Mouse (Mus musculus): Measurements from ENCODE around the gene Moxd1. TPM values are rescaled to one million over a fixed set of nuclear protein-coding genes. Genes with fewer than 3 reads are reported as not detected.

Gene Moxd1
- polyA plus RNA-seq, 1 experiment from 2014 or later: 0.67 TPM

DNA sequence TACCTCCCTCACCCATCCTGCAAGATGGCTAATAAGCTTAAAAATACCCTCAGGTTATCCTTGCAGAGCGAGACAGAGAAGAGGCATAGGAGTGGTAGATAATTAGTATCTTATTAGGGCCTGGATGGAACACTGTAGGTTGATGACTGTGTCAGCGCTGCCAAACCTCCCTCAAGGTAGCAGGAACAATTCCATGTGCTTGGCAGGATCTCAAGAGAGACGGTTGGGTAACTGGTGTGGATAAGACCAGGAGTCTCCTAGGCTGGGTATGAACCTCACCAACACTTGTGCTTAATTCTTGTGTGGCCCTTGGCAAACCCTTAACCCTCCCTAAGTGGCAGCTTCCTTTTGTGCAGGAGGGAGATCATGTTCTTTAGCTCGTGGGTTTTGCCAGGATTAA lies 9.0 kb downstream of the Moxd1 start:
- Histone ChIP-seq H3K9ac (replicated peaks) (no peak overlapping the region), H3K27me3 (no peaks in the 10 kb centered on the region), H3K36me3 (no peaks in the 10 kb centered on the region), H3K4me2 (replicated peaks) (no peak overlapping the region), H3K4me1 (replicated peaks) (peaks cover 19% of the 10 kb centered on the region), H3K4me3 (replicated peaks) (no peak overlapping the region), H3K27ac (no peak overlapping the region), H3K9me3 (no peaks in the 10 kb centered on the region)
- no peak for ATAC-seq
- WGBS: 67% methylated on average over 4 of the region's 4 CpGs

- 44% methylated on average over 23 of the region's 23 CpGs for WGBS
- H3K9ac ChIP-seq (replicated peaks): no peak overlapping the region
- no peaks in the 10 kb centered on the region for H3K27me3 ChIP-seq
- no peak overlapping the region for H3K4me3 ChIP-seq (replicated peaks)
- no peaks in the 10 kb centered on the region for H3K36me3 ChIP-seq
- H3K4me1 ChIP-seq (replicated peaks): peaks cover 9% of the 10 kb centered on the region
- no peak overlapping the region for H3K27ac ChIP-seq
- peak overlapping the region; percentile 30 for H3K4me2 ChIP-seq (replicated peaks)
- no peak for ATAC-seq
- no peaks in the 10 kb centered on the region for H3K9me3 ChIP-seq
These were observed 12.3 kb downstream of the Moxd1 start for GRCm38 (mm10) chr10:24235426-24236283.

- Histone ChIP-seq H3K27ac (no peak overlapping the region), H3K4me3 (replicated peaks) (no peak overlapping the region), H3K36me3 (no peaks in the 10 kb centered on the region), H3K27me3 (no peaks in the 10 kb centered on the region), H3K9me3 (no peaks in the 10 kb centered on the region), H3K4me2 (replicated peaks) (no peak overlapping the region), H3K4me1 (replicated peaks) (no peaks in the 10 kb centered on the region), H3K9ac (replicated peaks) (no peak overlapping the region)
- 87% methylated on average over 4 of the region's 4 CpGs for WGBS
- ATAC-seq: no peak
These were observed 23.5 kb downstream of the Moxd1 start for GRCm38 (mm10) chr10:24246815-24247214.

GRCm38 (mm10) chr10:24248116-24248515 lies 24.8 kb downstream of the Moxd1 start:
- H3K9me3 ChIP-seq: no peaks in the 10 kb centered on the region
- H3K27ac ChIP-seq: no peak overlapping the region
- H3K4me1 ChIP-seq (replicated peaks): no peaks in the 10 kb centered on the region
- no peak overlapping the region for H3K4me2 ChIP-seq (replicated peaks)
- H3K9ac ChIP-seq (replicated peaks): no peak overlapping the region
- no peak overlapping the region for H3K4me3 ChIP-seq (replicated peaks)
- H3K27me3 ChIP-seq: no peaks in the 10 kb centered on the region
- no peaks in the 10 kb centered on the region for H3K36me3 ChIP-seq
- no peak for ATAC-seq

DNA sequence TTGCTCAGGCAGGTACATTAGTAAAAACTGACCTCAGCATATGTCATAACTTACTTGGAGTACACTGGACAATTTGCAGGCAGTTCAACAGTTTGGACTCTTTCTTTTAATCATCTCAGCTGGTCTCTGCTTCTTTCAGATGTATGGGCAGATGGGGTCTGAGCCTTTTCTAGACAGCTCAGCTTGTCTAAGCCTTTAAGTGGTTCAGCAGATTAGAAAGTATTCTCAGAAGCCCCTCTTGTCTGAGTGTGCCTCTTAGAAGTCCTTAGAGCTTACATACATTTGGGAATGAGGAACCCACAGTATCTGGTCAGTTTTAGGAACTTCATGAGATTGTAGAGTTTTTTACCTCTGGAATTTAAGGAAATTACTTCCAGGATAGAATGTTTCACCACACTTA lies 28.3 kb downstream of the Moxd1 start:
- no peak for ATAC-seq

GRCm38 (mm10) chr10:24258150-24258549 lies 34.8 kb downstream of the Moxd1 start:
- H3K9me3 ChIP-seq: no peaks in the 10 kb centered on the region
- H3K9ac ChIP-seq (replicated peaks): no peak overlapping the region
- no peak overlapping the region for H3K27ac ChIP-seq
- ATAC-seq: no peak
- H3K27me3 ChIP-seq: no peaks in the 10 kb centered on the region
- no peak overlapping the region for H3K4me3 ChIP-seq (replicated peaks)
- H3K36me3 ChIP-seq: no peaks in the 10 kb centered on the region
- 86% methylated on average over 7 of the region's 7 CpGs for WGBS
- no peak overlapping the region for H3K4me2 ChIP-seq (replicated peaks)
- no peaks in the 10 kb centered on the region for H3K4me1 ChIP-seq (replicated peaks)

More for the DNA sequence above, 28.3 kb downstream of the Moxd1 start:
- Histone ChIP-seq H3K9ac (replicated peaks) (no peak overlapping the region), H3K27me3 (no peaks in the 10 kb centered on the region), H3K36me3 (no peaks in the 10 kb centered on the region), H3K9me3 (no peaks in the 10 kb centered on the region), H3K4me2 (replicated peaks) (no peak overlapping the region), H3K4me1 (replicated peaks) (no peaks in the 10 kb centered on the region), H3K27ac (no peak overlapping the region), H3K4me3 (replicated peaks) (no peak overlapping the region)

DNA sequence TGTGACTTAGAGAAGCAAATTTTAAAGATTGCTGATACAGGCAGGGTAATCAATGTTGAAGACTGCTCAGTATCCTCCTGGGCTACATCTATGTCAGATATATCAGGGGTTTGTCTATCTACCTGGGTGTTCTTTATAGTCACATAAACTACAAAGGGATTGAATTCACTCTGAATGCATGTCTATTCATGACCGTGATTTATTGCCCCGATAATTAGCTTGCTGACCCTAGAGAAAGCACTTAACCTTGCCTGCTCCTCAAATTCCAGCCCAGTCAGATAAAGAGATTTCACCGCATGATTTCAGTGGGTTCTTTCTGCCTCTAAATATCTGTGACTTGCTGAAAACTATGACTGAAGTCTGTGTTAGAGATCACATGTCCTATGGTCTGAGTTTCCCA lies 35.6 kb downstream of the Moxd1 start:
- no peak overlapping the region for H3K4me2 ChIP-seq (replicated peaks)
- WGBS: 72% methylated on average over 3 of the region's 3 CpGs
- no peak for ATAC-seq
- no peaks in the 10 kb centered on the region for H3K9me3 ChIP-seq
- H3K36me3 ChIP-seq: no peaks in the 10 kb centered on the region
- no peaks in the 10 kb centered on the region for H3K4me1 ChIP-seq (replicated peaks)
- no peak overlapping the region for H3K27ac ChIP-seq
- H3K4me3 ChIP-seq (replicated peaks): no peak overlapping the region
- no peak overlapping the region for H3K9ac ChIP-seq (replicated peaks)
- H3K27me3 ChIP-seq: no peaks in the 10 kb centered on the region

GRCm38 (mm10) chr10:24259794-24260590 lies 36.7 kb downstream of the Moxd1 start:
- Histone ChIP-seq H3K9me3 (no peaks in the 10 kb centered on the region), H3K4me3 (replicated peaks) (no peak overlapping the region), H3K27ac (no peak overlapping the region), H3K9ac (replicated peaks) (no peak overlapping the region), H3K36me3 (no peaks in the 10 kb centered on the region), H3K4me1 (replicated peaks) (no peaks in the 10 kb centered on the region), H3K27me3 (no peaks in the 10 kb centered on the region), H3K4me2 (replicated peaks) (no peak overlapping the region)
- no peak for ATAC-seq
- 75% methylated on average over 5 of the region's 5 CpGs for WGBS

DNA sequence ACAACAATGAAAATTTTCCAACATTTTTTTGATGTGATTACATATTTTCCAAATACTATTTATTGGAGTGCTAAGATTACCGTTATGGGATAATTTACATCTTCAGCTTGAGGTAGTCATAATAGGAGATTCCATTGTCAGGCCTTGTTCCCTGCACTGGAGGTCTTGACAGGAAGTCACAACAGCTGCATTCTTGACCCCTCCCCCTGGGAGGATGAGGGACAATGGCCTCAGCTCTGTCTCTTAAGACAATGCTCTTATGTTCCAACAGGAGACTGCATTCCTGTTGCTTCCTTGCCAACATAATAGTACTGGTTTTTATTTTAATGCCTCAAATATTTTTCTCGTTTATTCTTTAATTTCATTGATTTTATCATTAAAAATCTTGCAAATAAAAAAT lies 44.2 kb downstream of the Moxd1 start:
- WGBS: 79% methylated on average over 2 of the region's 2 CpGs
- H3K4me2 ChIP-seq (replicated peaks): no peak overlapping the region
- ATAC-seq: no peak

DNA sequence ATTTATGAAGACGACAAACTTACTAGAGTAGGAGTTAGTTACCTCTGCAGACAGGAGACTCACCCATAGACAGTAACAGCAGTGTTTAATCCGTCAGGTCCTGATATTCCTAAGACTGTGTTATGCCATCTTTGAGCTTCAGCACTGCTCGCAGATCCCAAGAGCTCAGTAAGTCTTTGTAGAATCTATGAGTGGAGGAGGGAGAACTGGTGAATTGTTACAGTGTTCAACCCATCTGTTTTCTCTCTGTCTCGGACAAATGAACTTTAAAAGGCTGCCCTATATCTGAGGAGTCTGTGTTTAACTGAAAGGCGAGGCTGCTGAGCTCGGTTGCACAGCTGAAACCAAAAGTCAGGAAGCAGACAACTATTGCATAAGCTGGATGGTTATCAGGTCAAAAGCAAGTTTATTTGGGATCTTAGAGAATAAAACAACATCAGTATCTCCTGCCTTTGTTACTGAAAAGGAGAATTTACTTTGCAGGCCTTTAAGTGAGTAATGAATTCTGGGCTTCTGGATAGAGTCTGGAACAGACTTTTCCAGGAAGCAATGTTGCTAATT lies 47.8 kb downstream of the Moxd1 start:
- no peaks in the 10 kb centered on the region for H3K4me1 ChIP-seq (replicated peaks)
- H3K9me3 ChIP-seq: no peaks in the 10 kb centered on the region
- no peak overlapping the region for H3K4me3 ChIP-seq (replicated peaks)
- no peaks in the 10 kb centered on the region for H3K27me3 ChIP-seq
- no peak for ATAC-seq
- WGBS: 80% methylated on average over 6 of the region's 6 CpGs
- no peak overlapping the region for H3K9ac ChIP-seq (replicated peaks)
- no peak overlapping the region for H3K4me2 ChIP-seq (replicated peaks)
- H3K27ac ChIP-seq: no peak overlapping the region
- no peaks in the 10 kb centered on the region for H3K36me3 ChIP-seq

More for the DNA sequence above, 44.2 kb downstream of the Moxd1 start:
- no peak overlapping the region for H3K4me3 ChIP-seq (replicated peaks)
- H3K4me1 ChIP-seq (replicated peaks): no peaks in the 10 kb centered on the region
- no peaks in the 10 kb centered on the region for H3K36me3 ChIP-seq
- H3K9ac ChIP-seq (replicated peaks): no peak overlapping the region
- H3K27ac ChIP-seq: no peak overlapping the region
- H3K27me3 ChIP-seq: no peaks in the 10 kb centered on the region
- no peaks in the 10 kb centered on the region for H3K9me3 ChIP-seq

DNA sequence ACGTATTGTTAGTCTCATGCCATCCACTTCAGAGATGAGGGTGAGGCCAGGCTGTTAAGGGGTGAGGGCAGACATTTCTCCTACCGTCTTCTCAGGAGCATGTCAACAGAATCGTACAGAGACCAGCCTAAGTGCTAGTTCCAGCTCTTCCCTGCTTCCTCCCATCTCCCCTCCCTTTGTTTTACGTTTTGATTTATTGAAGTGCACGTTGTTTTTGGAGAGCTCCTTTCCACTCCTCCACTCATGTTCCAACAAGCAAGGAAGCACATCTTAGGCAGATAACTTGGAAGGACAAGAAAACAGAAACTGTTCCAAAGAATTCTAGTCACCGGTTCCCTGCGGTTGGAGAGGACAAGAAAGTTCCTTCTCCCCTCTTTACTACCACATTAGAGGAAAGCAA lies 52.9 kb downstream of the Moxd1 start:
- Histone ChIP-seq H3K36me3 (no peaks in the 10 kb centered on the region), H3K4me3 (replicated peaks) (no peak overlapping the region), H3K4me2 (replicated peaks) (no peak overlapping the region), H3K9me3 (no peaks in the 10 kb centered on the region), H3K9ac (replicated peaks) (no peak overlapping the region), H3K4me1 (replicated peaks) (no peaks in the 10 kb centered on the region), H3K27ac (no peak overlapping the region), H3K27me3 (no peaks in the 10 kb centered on the region)
- ATAC-seq: no peak
- 87% methylated on average over 7 of the region's 7 CpGs for WGBS

- H3K27ac ChIP-seq: no peak overlapping the region
- H3K9me3 ChIP-seq: no peaks in the 10 kb centered on the region
- H3K9ac ChIP-seq (replicated peaks): no peak overlapping the region
- no peaks in the 10 kb centered on the region for H3K27me3 ChIP-seq
- ATAC-seq: no peak
- H3K4me1 ChIP-seq (replicated peaks): no peaks in the 10 kb centered on the region
- no peak overlapping the region for H3K4me2 ChIP-seq (replicated peaks)
- H3K36me3 ChIP-seq: no peaks in the 10 kb centered on the region
- 72% methylated on average over 5 of the region's 5 CpGs for WGBS
- no peak overlapping the region for H3K4me3 ChIP-seq (replicated peaks)
These were observed 59.3 kb downstream of the Moxd1 start for GRCm38 (mm10) chr10:24282650-24283049.
